Mouse (Mus musculus) kidney, adult 2 months (tissue): ENCODE results near the gene Cygb. TPM values are rescaled to one million over a fixed set of nuclear protein-coding genes. Genes with fewer than 3 reads are reported as not detected.

Experiments used
- DNase-seq: peaks from one replicate; pipeline ENCODE4 v3.0.0; 2021
- H3K27ac ChIP-seq: fragments of 200-500 bp; 2 replicates; pipeline ENCODE4 v1.5.1; 2012; ENCODE audit warnings: low read depth, low read length, control low read depth, inconsistent platforms; ENCODE audit not compliant: insufficient read depth
- H3K27me3 ChIP-seq: fragments of 200-500 bp; replicated peaks from 2 replicates; pipeline ENCODE4 v1.6.1; 2012; ENCODE audit warnings: mild to moderate bottlenecking, moderate library complexity, low read length, inconsistent platforms; ENCODE audit not compliant: control insufficient read depth, insufficient read depth
- H3K36me3 ChIP-seq: fragments of 200-500 bp; 2 replicates; pipeline ENCODE4 v1.6.1; 2012; ENCODE audit warnings: mild to moderate bottlenecking, moderate library complexity, low read length, inconsistent platforms; ENCODE audit not compliant: control insufficient read depth, insufficient read depth
- H3K4me1 ChIP-seq: fragments of 200-500 bp; 2 replicates; pipeline ENCODE4 v1.6.1; 2011; ENCODE audit warnings: low read length; ENCODE audit not compliant: control insufficient read depth, insufficient read depth
- H3K4me3 ChIP-seq: fragments of 200-500 bp; 2 replicates; pipeline ENCODE4 v1.5.1; 2011; ENCODE audit warnings: mild to moderate bottlenecking, low read depth, low read length, control low read depth; ENCODE audit not compliant: insufficient read depth
- CTCF ChIP-seq: fragments of 200-500 bp; conservative IDR thresholded peaks from 2 replicates; pipeline ENCODE4 v1.5.1; 2011; ENCODE audit warnings: low read depth, mild to moderate bottlenecking, control low read depth, low read length, moderate library complexity, mixed read lengths; ENCODE audit not compliant: insufficient read depth, insufficient read length
- POLR2A ChIP-seq: fragments of 200-500 bp; IDR thresholded peaks from one replicate; pipeline ENCODE4 v1.6.1; 2011; ENCODE audit warnings: low read depth, low read length, control low read depth
- WGBS: fragments of 180-500 bp; shearing (Covaris S2); methylation state at CpG from one replicate; pipeline ENCODE4 v1.1.7; 2018; 5-methylcytosine and 5-hydroxymethylcytosine counted together
- polyA plus RNA-seq: library from polyadenylated mRNA; depleted of rRNA; stranded (reverse); fragments of >200 nt; gene quantifications from 2 replicates; pipeline ENCODE4 v1.2.3, GENCODE M21; 2012

The Cygb gene
- polyA plus RNA-seq, 1 experiment: 16.2 TPM

GRCm38 (mm10) chr11:116693899-116694249, 39.8 kb upstream of the Cygb start:
- DNase-seq: peak; percentile 53
- Histone ChIP-seq H3K4me3 (peak overlapping the region; percentile 82), H3K27me3 (no peaks in the 10 kb centered on the region), H3K4me1 (peaks cover 12% of the 10 kb centered on the region; the same call in 1 of the 2 replicates), H3K27ac (peak overlapping the region; percentile 88), H3K36me3 (no peaks in the 10 kb centered on the region)
- no peak for TF ChIP-seq POLR2A
- TF ChIP-seq CTCF: no peak
- WGBS: 41% methylated on average over 4 of the region's 4 CpGs

GRCm38 (mm10) chr11:116690701-116691575, 36.8 kb upstream of the Cygb start:
- no peaks in the 10 kb centered on the region for H3K27me3 ChIP-seq
- H3K36me3 ChIP-seq: no peaks in the 10 kb centered on the region
- peak overlapping the region; percentile 87 for H3K27ac ChIP-seq
- TF ChIP-seq CTCF (no peak), POLR2A (no peak)
- peak; percentile 91 for DNase-seq
- WGBS: 48% methylated on average over 18 of the region's 18 CpGs
- no peak overlapping the region for H3K4me3 ChIP-seq
- H3K4me1 ChIP-seq: peaks cover 12% of the 10 kb centered on the region; the same call in 1 of the 2 replicates

- TF ChIP-seq CTCF: no peak
- TF ChIP-seq POLR2A: no peak
- Histone ChIP-seq H3K27ac (no peak overlapping the region), H3K36me3 (no peaks in the 10 kb centered on the region; the same call in 1 of the 2 replicates), H3K27me3 (no peaks in the 10 kb centered on the region), H3K4me3 (no peak overlapping the region), H3K4me1 (peaks cover 17% of the 10 kb centered on the region)
- WGBS: 92% methylated on average over 10 of the region's 10 CpGs
- no peak for DNase-seq
These were observed 35.5 kb upstream of the Cygb start for GRCm38 (mm10) chr11:116689622-116690021.

GRCm38 (mm10) chr11:116687897-116688296, 33.8 kb upstream of the Cygb start:
- Histone ChIP-seq H3K27me3 (no peaks in the 10 kb centered on the region), H3K36me3 (no peaks in the 10 kb centered on the region; the same call in 1 of the 2 replicates), H3K4me1 (peaks cover 29% of the 10 kb centered on the region), H3K27ac (no peak overlapping the region), H3K4me3 (no peak overlapping the region)
- WGBS: 62% methylated on average over 8 of the region's 8 CpGs
- no peak for DNase-seq
- TF ChIP-seq POLR2A (no peak), CTCF (no peak)

GRCm38 (mm10) chr11:116685729-116686128, 31.6 kb upstream of the Cygb start:
- H3K27me3 ChIP-seq: no peaks in the 10 kb centered on the region
- DNase-seq: peak; percentile 76
- WGBS: 44% methylated on average over 9 of the region's 9 CpGs
- TF ChIP-seq POLR2A: no peak
- TF ChIP-seq CTCF: no peak
- no peaks in the 10 kb centered on the region; the same call in 1 of the 2 replicates for H3K36me3 ChIP-seq
- peak overlapping the region; percentile 79 for H3K27ac ChIP-seq
- H3K4me1 ChIP-seq: peaks cover 36% of the 10 kb centered on the region
- H3K4me3 ChIP-seq: no peak overlapping the region

GRCm38 (mm10) chr11:116683777-116684176, 29.7 kb upstream of the Cygb start:
- Histone ChIP-seq H3K4me3 (no peak overlapping the region), H3K4me1 (peaks cover 37% of the 10 kb centered on the region), H3K36me3 (no peaks in the 10 kb centered on the region; the same call in 1 of the 2 replicates), H3K27ac (peak overlapping the region; percentile 90), H3K27me3 (no peaks in the 10 kb centered on the region)
- peak; percentile 90 for DNase-seq
- TF ChIP-seq CTCF: no peak
- no peak for TF ChIP-seq POLR2A
- WGBS: 65% methylated on average over 4 of the region's 4 CpGs

- peaks cover 1% of the 10 kb centered on the region; the same call in 1 of the 2 replicates for H3K36me3 ChIP-seq
- H3K4me3 ChIP-seq: no peak overlapping the region
- TF ChIP-seq POLR2A (no peak), CTCF (no peak)
- WGBS: 39% methylated on average over 14 of the region's 14 CpGs
- DNase-seq: peak; percentile 92
- H3K27me3 ChIP-seq: no peaks in the 10 kb centered on the region
- peak overlapping the region; percentile 92 for H3K27ac ChIP-seq
- H3K4me1 ChIP-seq: peaks cover 37% of the 10 kb centered on the region
These were observed 28.5 kb upstream of the Cygb start for GRCm38 (mm10) chr11:116682501-116683144.
